Mouse (Mus musculus) lung, embryonic 16.5 days (tissue): ENCODE data around the gene Rapgef1. TPM values are rescaled to one million over a fixed set of nuclear protein-coding genes. Genes with fewer than 3 reads are reported as not detected.
A peak's percentile ranks its signal among the peaks of the same experiment; 100 is the strongest.

ENCODE experiments used
- ATAC-seq: fragments of 200-750 bp; cut with Nextera tagmentation; 2 replicates; pipeline ENCODE4 v1.8.0; 2017; ENCODE audit warnings: low read depth, mild to moderate bottlenecking, moderate library complexity
- H3K27ac ChIP-seq: fragments of 300-500 bp; sonication (generic); 2 replicates; pipeline ENCODE4 v1.5.1; 2014; ENCODE audit warnings: mild to moderate bottlenecking, control low read depth, low read length
- H3K27me3 ChIP-seq: fragments of 300-500 bp; sonication (generic); 2 replicates; pipeline ENCODE4 v1.6.1; 2014; ENCODE audit warnings: low read depth, low read length, mixed read lengths; ENCODE audit not compliant: control insufficient read depth, insufficient read depth
- H3K36me3 ChIP-seq: fragments of 300-500 bp; sonication (generic); 2 replicates; pipeline ENCODE4 v1.6.1; 2014; ENCODE audit warnings: low read length; ENCODE audit not compliant: control insufficient read depth, insufficient read depth
- H3K4me1 ChIP-seq: fragments of 300-500 bp; sonication (generic); replicated peaks from 2 replicates; pipeline ENCODE4 v1.6.1; 2014; ENCODE audit warnings: low read length, mixed read lengths; ENCODE audit not compliant: control insufficient read depth, insufficient read depth
- H3K4me2 ChIP-seq: fragments of 300-500 bp; sonication (generic); 2 replicates; pipeline ENCODE4 v1.6.1; 2014; ENCODE audit warnings: low read depth, low read length, control low read depth
- H3K4me3 ChIP-seq: fragments of 300-500 bp; sonication (generic); 2 replicates; pipeline ENCODE4 v1.5.1; 2014; ENCODE audit warnings: mild to moderate bottlenecking, low read length, control low read depth
- H3K9ac ChIP-seq: fragments of 300-500 bp; sonication (generic); 2 replicates; pipeline ENCODE4 v1.6.1; 2014; ENCODE audit warnings: low read length, control low read depth
- H3K9me3 ChIP-seq: fragments of 300-500 bp; sonication (generic); 2 replicates; pipeline ENCODE4 v1.6.1; 2016; ENCODE audit warnings: low read length; ENCODE audit not compliant: control insufficient read depth
- WGBS: fragments of 180-500 bp; shearing (Covaris S2); extraction: QIAGEN DNeasy Blood & Tissue Kit; methylation state at CpG from one replicate; pipeline ENCODE4 v1.1.7; 2014; 5-methylcytosine and 5-hydroxymethylcytosine counted together
- polyA plus RNA-seq: library from polyadenylated mRNA; unstranded; fragments of >200 nt; fragmentation: Nextera tagmentation; extraction: Ambion mirVana; gene quantifications from 2 replicates; pipeline ENCODE4 v1.2.1, GENCODE M21; 2015

Rapgef1 gene
- polyA plus RNA-seq, 1 experiment from 2014 or later: 10.7 TPM

DNA sequence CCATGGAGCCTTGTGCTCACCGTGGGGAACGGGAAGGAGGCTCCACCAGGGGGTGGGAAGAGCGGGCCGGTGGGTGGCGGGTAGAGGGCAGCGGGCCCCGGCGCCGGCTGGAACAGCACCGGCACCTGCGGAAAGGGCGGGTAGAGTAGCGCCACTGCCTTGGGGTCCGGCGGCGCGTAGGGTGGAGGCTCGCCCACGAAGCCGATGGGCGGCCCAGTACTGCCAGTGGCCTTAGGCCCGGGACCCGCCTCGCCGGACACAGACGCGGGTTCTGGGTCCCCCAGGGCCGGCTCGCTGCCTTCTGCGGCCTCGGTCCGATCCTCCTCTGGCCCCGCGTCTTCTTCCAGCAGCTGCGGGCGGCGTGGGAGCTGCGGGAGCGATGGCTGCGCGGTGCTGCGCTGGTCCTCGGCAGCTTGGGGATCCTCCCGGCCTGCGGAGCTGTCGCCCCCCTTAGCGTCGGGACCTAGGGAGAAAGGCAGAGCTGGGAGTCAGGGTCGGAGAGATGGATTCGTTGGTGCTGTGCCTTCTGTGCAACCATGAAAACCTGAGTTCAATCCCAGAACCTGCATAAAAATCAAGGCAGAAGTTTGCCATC lies 127.8 kb downstream of the Rapgef1 start:
- Histone ChIP-seq H3K4me1 (no peaks in the 10 kb centered on the region; the same call in 1 of the 2 replicates), H3K4me2 (peak overlapping the region; percentile 49), H3K9me3 (no peaks in the 10 kb centered on the region), H3K9ac (peak overlapping the region; percentile 19), H3K4me3 (peak overlapping the region; percentile 23), H3K27ac (no peak overlapping the region), H3K36me3 (no peaks in the 10 kb centered on the region), H3K27me3 (peaks cover 38% of the 10 kb centered on the region)
- no peak for ATAC-seq
- WGBS: 9% methylated on average over 44 of the region's 50 CpGs

DNA sequence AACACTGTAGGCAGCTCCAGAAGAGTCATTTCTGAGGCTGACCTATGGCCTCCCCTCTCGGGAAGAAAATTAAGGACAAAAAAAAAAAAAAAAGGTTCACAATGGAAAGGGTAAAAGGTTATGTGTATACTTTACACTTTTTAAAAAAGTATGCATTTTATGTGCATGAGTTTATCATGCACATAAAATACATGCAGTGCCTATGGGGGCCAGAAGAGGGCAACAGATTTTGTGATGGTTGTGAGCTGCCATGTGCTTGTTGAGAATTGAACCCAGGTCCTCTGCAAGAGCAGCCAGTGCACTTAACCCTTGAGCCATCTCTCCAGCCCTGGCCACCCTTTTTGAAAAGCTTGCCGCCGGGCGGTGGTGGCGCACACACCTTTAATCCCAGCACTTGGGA lies 128.3 kb downstream of the Rapgef1 start:
- H3K9me3 ChIP-seq: no peaks in the 10 kb centered on the region
- H3K4me3 ChIP-seq: no peak overlapping the region
- H3K9ac ChIP-seq: no peak overlapping the region
- no peaks in the 10 kb centered on the region; the same call in 1 of the 2 replicates for H3K4me1 ChIP-seq
- WGBS: 64% methylated on average over 5 of the region's 5 CpGs
- H3K27ac ChIP-seq: no peak overlapping the region
- peaks cover 40% of the 10 kb centered on the region for H3K27me3 ChIP-seq
- ATAC-seq: no peak
- no peak overlapping the region for H3K4me2 ChIP-seq
- no peaks in the 10 kb centered on the region for H3K36me3 ChIP-seq

DNA sequence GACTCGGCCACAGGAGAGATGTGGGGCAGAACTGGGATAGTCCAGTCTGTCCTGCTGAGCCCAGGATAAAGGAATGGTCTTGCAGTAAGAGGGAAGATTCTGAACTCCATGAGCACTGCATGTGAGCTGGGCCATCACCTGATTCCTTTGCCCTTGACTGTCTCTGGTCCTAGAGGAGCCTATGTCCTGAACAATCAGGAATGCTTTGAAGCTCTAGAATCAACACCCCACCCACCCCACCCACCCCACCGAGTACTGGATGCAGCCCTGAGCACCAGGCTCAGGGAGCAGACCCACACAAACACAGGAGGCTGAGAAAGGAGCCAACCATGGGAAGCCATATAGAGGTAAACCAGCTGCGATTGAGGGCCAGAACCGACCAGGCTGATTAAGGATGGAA lies 129.0 kb downstream of the Rapgef1 start:
- 83% methylated on average over 4 of the region's 4 CpGs for WGBS
- H3K27me3 ChIP-seq: peaks cover 40% of the 10 kb centered on the region
- no peak overlapping the region for H3K27ac ChIP-seq
- no peak for ATAC-seq
- H3K4me1 ChIP-seq: no peaks in the 10 kb centered on the region; the same call in 1 of the 2 replicates
- no peaks in the 10 kb centered on the region for H3K36me3 ChIP-seq
- H3K4me2 ChIP-seq: no peak overlapping the region
- H3K9me3 ChIP-seq: no peaks in the 10 kb centered on the region
- no peak overlapping the region for H3K4me3 ChIP-seq
- no peak overlapping the region for H3K9ac ChIP-seq

DNA sequence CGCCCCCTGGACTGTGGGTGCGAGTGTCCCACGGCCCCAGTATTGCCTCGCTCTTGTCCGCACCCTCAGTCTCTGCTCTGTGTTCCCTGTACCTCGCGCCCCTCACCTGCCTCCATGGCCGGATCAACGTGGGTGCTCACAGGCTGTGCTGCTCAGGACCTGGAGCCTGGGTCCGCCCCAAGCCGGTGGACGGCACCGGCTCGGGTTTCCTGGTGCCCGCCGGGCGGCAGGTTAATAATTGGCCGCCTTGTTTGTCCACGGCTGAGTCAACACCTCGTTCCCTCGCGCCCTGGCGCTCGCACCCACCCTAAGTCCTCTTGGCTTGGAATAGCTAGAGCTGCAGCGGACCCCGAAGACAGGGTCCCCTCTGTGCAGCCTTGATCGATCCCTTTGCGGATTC lies 132.0 kb downstream of the Rapgef1 start, which contains the start of gene Gm13420:
TSS of gene Gm13420 (minus strand) at position 189 of the 400 bp plus-strand sequence.
- peak within 1 kb of the TSS; percentile 33 for H3K9ac ChIP-seq
- ATAC-seq: peak; percentile 79
- 0 out of 2 replicates have a peak within 1 kb of the TSS, but pooled peaks have one; percentile 5 for H3K27ac ChIP-seq

DNA sequence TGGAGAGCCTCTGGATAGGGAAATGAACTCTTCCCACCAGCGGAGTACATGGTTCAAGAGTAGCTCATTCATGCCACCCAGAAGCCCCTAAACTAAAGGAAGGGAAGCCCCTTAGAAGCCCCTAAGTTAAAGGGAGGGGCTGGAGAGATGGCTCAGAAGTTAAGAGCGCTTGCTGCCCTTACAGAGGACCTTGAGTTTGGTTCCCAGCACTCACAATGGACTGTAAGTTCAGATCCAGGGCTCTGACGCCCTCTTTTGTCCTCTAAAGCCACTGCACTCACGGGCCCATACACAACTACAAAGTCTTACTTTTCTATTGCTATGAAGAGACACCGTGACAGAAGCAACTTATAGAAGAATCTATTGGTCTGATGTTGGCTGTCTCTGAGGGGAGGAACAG lies 132.9 kb downstream of the Rapgef1 start:
- H3K9me3 ChIP-seq: no peaks in the 10 kb centered on the region
- no peak overlapping the region for H3K27ac ChIP-seq
- peaks cover 29% of the 10 kb centered on the region for H3K27me3 ChIP-seq
- no peaks in the 10 kb centered on the region; the same call in 1 of the 2 replicates for H3K4me1 ChIP-seq
- H3K4me2 ChIP-seq: no peak overlapping the region
- no peak overlapping the region for H3K9ac ChIP-seq
- 82% methylated on average over 5 of the region's 5 CpGs for WGBS
- no peak for ATAC-seq
- H3K4me3 ChIP-seq: no peak overlapping the region
- no peaks in the 10 kb centered on the region for H3K36me3 ChIP-seq

More for the DNA sequence above, 132.0 kb downstream of the Rapgef1 start, which contains the start of gene Gm13420:
- Histone ChIP-seq H3K4me3 (peak within 1 kb of the TSS; percentile 36), H3K36me3 (no peaks in the 10 kb centered on the region), H3K9me3 (no peaks in the 10 kb centered on the region), H3K27me3 (peaks cover 36% of the 10 kb centered on the region), H3K4me1 (no peaks in the 10 kb centered on the region; the same call in 1 of the 2 replicates), H3K4me2 (peak within 1 kb of the TSS; percentile 57)
- 7% methylated on average over 28 of the region's 28 CpGs for WGBS

DNA sequence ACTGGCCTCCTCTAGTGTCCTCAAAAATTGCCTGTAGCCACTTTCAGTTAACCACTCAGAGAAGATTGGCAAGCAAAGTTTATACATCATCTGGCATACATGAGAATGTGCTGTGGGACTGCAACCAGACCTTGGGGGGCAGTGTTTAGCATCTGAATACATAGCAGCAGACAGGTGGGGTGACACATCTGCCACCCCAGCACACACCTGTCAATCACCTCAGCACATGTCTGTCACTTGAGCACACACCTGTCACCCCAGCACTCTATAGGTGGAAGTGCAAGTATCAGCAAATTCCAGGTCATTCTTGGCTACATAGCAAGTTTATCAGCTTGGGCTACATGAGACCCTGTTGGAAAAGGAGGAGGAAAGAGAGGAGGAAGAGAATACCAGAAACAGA lies 136.2 kb downstream of the Rapgef1 start:
- H3K4me2 ChIP-seq: no peak overlapping the region
- H3K9ac ChIP-seq: no peak overlapping the region
- H3K36me3 ChIP-seq: no peaks in the 10 kb centered on the region
- no peaks in the 10 kb centered on the region for H3K4me1 ChIP-seq
- H3K27ac ChIP-seq: no peak overlapping the region
- no peak overlapping the region for H3K4me3 ChIP-seq
- H3K9me3 ChIP-seq: no peaks in the 10 kb centered on the region
- peaks cover 9% of the 10 kb centered on the region for H3K27me3 ChIP-seq
- ATAC-seq: no peak

DNA sequence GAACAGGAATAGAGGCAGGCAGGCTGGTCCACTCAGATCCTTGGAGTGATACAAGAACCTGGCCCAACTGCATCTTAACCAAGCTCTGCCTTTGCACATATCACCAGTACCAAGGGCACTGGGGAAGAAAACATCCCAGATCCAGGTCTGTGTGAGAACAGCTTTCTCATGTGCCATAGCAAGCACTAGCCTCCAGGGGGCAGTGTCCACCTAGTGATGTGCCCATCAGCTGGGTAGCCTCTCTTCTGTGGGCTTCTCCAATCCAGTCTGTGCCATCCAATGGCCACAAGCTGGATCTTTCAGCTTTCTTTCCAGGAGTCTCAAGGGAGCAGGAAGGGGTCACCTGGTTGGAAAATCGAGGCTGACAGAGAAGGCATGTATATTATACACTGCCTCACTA lies 145.3 kb downstream of the Rapgef1 start:
- H3K36me3 ChIP-seq: no peaks in the 10 kb centered on the region
- no peak overlapping the region for H3K27ac ChIP-seq
- no peak overlapping the region for H3K4me3 ChIP-seq
- 0% methylated on average over 1 of the region's 1 CpGs for WGBS
- H3K27me3 ChIP-seq: no peaks in the 10 kb centered on the region
- no peaks in the 10 kb centered on the region for H3K9me3 ChIP-seq
- H3K4me1 ChIP-seq: 0 out of 2 replicates have a peak, but pooled peaks cover 2% of the 10 kb centered on the region
- peak; percentile 58; the same call in 1 of the 2 replicates for ATAC-seq
- no peak overlapping the region for H3K4me2 ChIP-seq
- H3K9ac ChIP-seq: no peak overlapping the region

DNA sequence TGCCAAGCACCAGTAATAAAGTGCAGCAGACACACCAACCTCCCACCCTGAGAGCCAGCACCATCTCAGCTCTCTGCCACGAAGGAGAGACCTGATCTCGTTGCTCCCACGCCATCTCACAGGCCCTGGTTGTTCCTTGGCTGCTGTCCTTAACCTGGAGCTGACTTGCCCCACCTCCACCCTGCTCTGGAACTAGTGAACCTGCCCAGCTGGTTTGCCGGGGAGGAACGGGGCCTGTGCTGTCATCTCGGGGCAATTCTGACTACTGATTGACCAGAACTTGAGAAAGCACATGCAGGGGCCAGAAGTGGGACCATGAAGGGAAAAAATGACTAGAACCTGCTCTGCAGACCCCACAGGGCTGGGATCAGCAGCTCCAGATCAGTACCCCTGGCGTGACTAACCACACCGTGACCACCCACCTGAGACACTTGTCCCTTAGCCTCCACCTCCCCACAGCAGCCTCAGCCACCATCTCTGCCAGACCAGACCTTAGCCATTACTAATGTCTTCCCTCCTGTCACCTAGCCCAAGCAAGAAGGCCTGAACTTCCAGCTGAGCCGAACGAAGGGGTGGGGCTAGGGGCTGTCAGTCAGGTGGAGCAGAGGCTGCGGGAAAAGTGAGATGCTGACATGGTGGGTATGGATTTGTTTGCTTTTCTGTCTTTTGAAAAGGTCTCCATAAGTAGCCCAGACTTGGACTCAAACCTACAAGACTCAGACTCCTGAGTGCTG lies 148.6 kb downstream of the Rapgef1 start:
- peak; percentile 59; the same call in 1 of the 2 replicates for ATAC-seq
- 0 out of 2 replicates have a peak overlapping the region, but pooled peaks have one; percentile 2 for H3K27ac ChIP-seq
- WGBS: 41% methylated on average over 11 of the region's 11 CpGs

DNA sequence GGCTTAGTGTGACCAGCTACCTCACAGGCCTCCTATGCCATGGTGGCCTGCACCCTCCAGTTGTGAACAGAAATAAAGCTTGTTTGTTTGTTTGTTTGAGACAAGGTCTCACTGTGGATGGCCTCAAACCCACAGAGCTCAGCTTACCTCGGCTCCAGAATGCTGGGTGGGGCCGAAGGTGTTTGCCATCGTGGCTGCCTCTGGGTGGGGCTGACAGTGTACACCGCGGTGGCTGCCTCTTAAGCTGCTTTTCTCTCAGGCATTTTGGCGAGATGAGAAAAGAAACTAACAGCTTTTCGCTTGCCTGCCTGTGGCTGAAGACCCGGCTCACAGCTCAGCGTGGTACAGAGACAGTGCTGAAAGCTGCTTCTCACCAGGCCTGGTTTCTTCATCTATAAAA lies 149.4 kb downstream of the Rapgef1 start:
- no peak overlapping the region for H3K4me2 ChIP-seq
- H3K4me3 ChIP-seq: no peak overlapping the region
- H3K27me3 ChIP-seq: no peaks in the 10 kb centered on the region
- no peak overlapping the region for H3K27ac ChIP-seq
- ATAC-seq: no peak
- no peaks in the 10 kb centered on the region for H3K9me3 ChIP-seq
- no peaks in the 10 kb centered on the region for H3K36me3 ChIP-seq
- H3K9ac ChIP-seq: no peak overlapping the region
- H3K4me1 ChIP-seq: 0 out of 2 replicates have a peak, but pooled peaks cover 2% of the 10 kb centered on the region
- 50% methylated on average over 9 of the region's 9 CpGs for WGBS

More for the DNA sequence above, 148.6 kb downstream of the Rapgef1 start:
- H3K4me3 ChIP-seq: no peak overlapping the region
- H3K4me2 ChIP-seq: no peak overlapping the region
- no peak overlapping the region for H3K9ac ChIP-seq
- no peaks in the 10 kb centered on the region for H3K9me3 ChIP-seq
- no peaks in the 10 kb centered on the region for H3K36me3 ChIP-seq
- no peaks in the 10 kb centered on the region for H3K27me3 ChIP-seq
- H3K4me1 ChIP-seq: 0 out of 2 replicates have a peak, but pooled peaks cover 2% of the 10 kb centered on the region
